Mouse (Mus musculus): ENCODE measurements around the gene Phf3. TPM values are rescaled to one million over a fixed set of nuclear protein-coding genes. Genes with fewer than 3 reads are reported as not detected.

Gene Phf3
- total and polyA plus RNA-seq, 2 experiments from 2014 or later: 17.7 to 30.6 TPM

- H3K27ac ChIP-seq (ENCODE audit: low read depth): no peak overlapping the region
- no peak for TF ChIP-seq EP300 (IDR thresholded peaks at IDR 0.05; ENCODE audit: low read depth)
- TF ChIP-seq CTCF (IDR thresholded peaks at IDR 0.05; ENCODE audit: low read depth): no peak
- H3K9ac ChIP-seq (replicated peaks; ENCODE audit: low read depth, low read length): no peak overlapping the region
- 91% methylated on average over 7 of the region's 7 CpGs for WGBS
- DNase-seq (ENCODE audit: low spot score): no peak
- H3K4me1 ChIP-seq (ENCODE audit: control insufficient read depth, insufficient read depth): no peaks in the 10 kb centered on the region
- no peak overlapping the region for H3K4me3 ChIP-seq (ENCODE audit: low read depth, low read length)
- no peak overlapping the region for H3K4me2 ChIP-seq (ENCODE audit: low read depth, low read length)
- no peak for ATAC-seq (ENCODE audit: insufficient read depth, low read depth)
- peaks cover 57% of the 10 kb centered on the region for H3K36me3 ChIP-seq (replicated peaks; ENCODE audit: control insufficient read depth, insufficient read depth, low read length)
- H3K9me3 ChIP-seq (replicated peaks; ENCODE audit: control insufficient read depth, low read length): no peaks in the 10 kb centered on the region
- H3K27me3 ChIP-seq (ENCODE audit: control insufficient read depth, insufficient read depth, low read length): no peaks in the 10 kb centered on the region
These were observed 68.8 kb downstream of the Phf3 start for GRCm38 (mm10) chr1:30804919-30805318.

DNA sequence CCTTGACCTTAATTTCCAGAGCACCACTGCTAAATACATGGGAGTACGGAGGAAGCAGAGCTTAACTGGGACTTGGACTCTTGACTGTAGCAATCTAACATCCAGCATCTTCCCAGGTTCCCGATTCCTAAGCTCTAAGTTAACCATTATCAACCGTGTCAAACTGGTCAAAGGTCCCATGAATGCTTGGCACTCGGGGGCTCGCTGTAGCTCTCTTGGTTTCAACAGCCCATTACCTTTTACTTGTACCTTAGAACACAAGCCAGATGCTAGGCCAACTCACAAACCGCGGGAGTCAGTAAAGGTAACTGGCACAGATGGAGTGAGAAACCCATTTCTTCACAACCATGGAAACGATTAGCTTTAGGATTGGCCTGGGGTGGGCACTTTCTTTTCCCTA is 71.8 kb downstream of the Phf3 start:
- 91% methylated on average over 8 of the region's 8 CpGs for WGBS
- no peak overlapping the region for H3K4me3 ChIP-seq (ENCODE audit: low read depth, low read length)
- no peak for ATAC-seq (ENCODE audit: insufficient read depth, low read depth)
- no peak overlapping the region for H3K27ac ChIP-seq (ENCODE audit: low read depth)
- H3K27me3 ChIP-seq (ENCODE audit: control insufficient read depth, insufficient read depth, low read length): no peaks in the 10 kb centered on the region
- no peak for DNase-seq (ENCODE audit: low spot score)
- TF ChIP-seq EP300 (IDR thresholded peaks at IDR 0.05; ENCODE audit: low read depth): no peak
- no peak for TF ChIP-seq CTCF (IDR thresholded peaks at IDR 0.05; ENCODE audit: low read depth)
- no peaks in the 10 kb centered on the region for H3K4me1 ChIP-seq (ENCODE audit: control insufficient read depth, insufficient read depth)
- no peak overlapping the region for H3K4me2 ChIP-seq (ENCODE audit: low read depth, low read length)
- no peak overlapping the region for H3K9ac ChIP-seq (replicated peaks; ENCODE audit: low read depth, low read length)
- peaks cover 35% of the 10 kb centered on the region for H3K36me3 ChIP-seq (replicated peaks; ENCODE audit: control insufficient read depth, insufficient read depth, low read length)
- H3K9me3 ChIP-seq (replicated peaks; ENCODE audit: control insufficient read depth, low read length): no peaks in the 10 kb centered on the region

GRCm38 (mm10) chr1:30799277-30799834 is 74.4 kb downstream of the Phf3 start:
- DNase-seq (ENCODE audit: low spot score) (no peak), ATAC-seq (ENCODE audit: insufficient read depth, low read depth) (no peak)
- Histone ChIP-seq H3K9me3 (replicated peaks; ENCODE audit: control insufficient read depth, low read length) (no peaks in the 10 kb centered on the region), H3K27ac (ENCODE audit: low read depth) (no peak overlapping the region), H3K9ac (replicated peaks; ENCODE audit: low read depth, low read length) (no peak overlapping the region), H3K27me3 (ENCODE audit: control insufficient read depth, insufficient read depth, low read length) (no peaks in the 10 kb centered on the region), H3K36me3 (replicated peaks; ENCODE audit: control insufficient read depth, insufficient read depth, low read length) (peaks cover 16% of the 10 kb centered on the region), H3K4me1 (ENCODE audit: control insufficient read depth, insufficient read depth) (no peaks in the 10 kb centered on the region), H3K4me3 (ENCODE audit: low read depth, low read length) (no peak overlapping the region), H3K4me2 (ENCODE audit: low read depth, low read length) (no peak overlapping the region)
- WGBS: 69% methylated on average over 6 of the region's 6 CpGs
- TF ChIP-seq EP300 (IDR thresholded peaks at IDR 0.05; ENCODE audit: low read depth) (no peak), CTCF (IDR thresholded peaks at IDR 0.05; ENCODE audit: low read depth) (no peak)

- Histone ChIP-seq H3K9ac (replicated peaks; ENCODE audit: low read depth, low read length) (no peak overlapping the region), H3K4me3 (ENCODE audit: low read depth, low read length) (no peak overlapping the region), H3K27me3 (ENCODE audit: control insufficient read depth, insufficient read depth, low read length) (no peaks in the 10 kb centered on the region), H3K9me3 (replicated peaks; ENCODE audit: control insufficient read depth, low read length) (0 out of 2 replicates have a peak, but pooled peaks cover 3% of the 10 kb centered on the region), H3K4me1 (ENCODE audit: control insufficient read depth, insufficient read depth) (no peaks in the 10 kb centered on the region), H3K27ac (ENCODE audit: low read depth) (no peak overlapping the region), H3K36me3 (replicated peaks; ENCODE audit: control insufficient read depth, insufficient read depth, low read length) (no peaks in the 10 kb centered on the region), H3K4me2 (ENCODE audit: low read depth, low read length) (no peak overlapping the region)
- ATAC-seq (ENCODE audit: insufficient read depth, low read depth) (no peak), DNase-seq (ENCODE audit: low spot score) (no peak)
- WGBS: 80% methylated on average over 5 of the region's 5 CpGs
- TF ChIP-seq CTCF (IDR thresholded peaks at IDR 0.05; ENCODE audit: low read depth) (no peak), EP300 (IDR thresholded peaks at IDR 0.05; ENCODE audit: low read depth) (no peak)
These were observed 79.1 kb downstream of the Phf3 start for GRCm38 (mm10) chr1:30794606-30795005.

DNA sequence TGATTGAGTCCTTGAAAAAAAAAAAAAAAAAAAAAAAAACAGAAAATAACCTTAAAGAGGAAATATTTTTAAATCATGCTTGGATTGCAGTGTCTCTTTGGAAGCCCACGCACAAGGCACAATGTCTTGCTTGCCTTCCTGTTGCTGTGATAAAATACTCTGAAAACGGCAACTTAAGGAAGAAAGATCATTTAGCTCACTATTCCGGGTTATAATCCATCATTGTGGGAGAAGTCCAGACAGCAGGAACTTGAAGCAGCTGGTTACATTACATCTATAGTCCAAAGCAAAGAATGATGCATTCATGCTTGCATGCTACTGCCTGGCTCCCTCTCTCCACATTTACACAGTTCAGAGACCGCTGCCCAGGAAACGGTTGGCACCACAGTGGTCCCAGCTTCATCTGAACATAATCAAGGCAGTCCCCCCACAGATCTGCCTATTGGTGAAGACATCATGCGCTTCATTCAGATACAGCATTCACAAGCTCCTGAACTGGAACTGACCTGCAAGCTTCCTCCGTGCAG is 80.3 kb downstream of the Phf3 start:
- Histone ChIP-seq H3K36me3 (replicated peaks; ENCODE audit: control insufficient read depth, insufficient read depth, low read length) (no peaks in the 10 kb centered on the region), H3K4me1 (ENCODE audit: control insufficient read depth, insufficient read depth) (no peaks in the 10 kb centered on the region; the same call in 1 of the 2 replicates), H3K9me3 (replicated peaks; ENCODE audit: control insufficient read depth, low read length) (0 out of 2 replicates have a peak, but pooled peaks cover 3% of the 10 kb centered on the region), H3K4me3 (ENCODE audit: low read depth, low read length) (no peak overlapping the region), H3K4me2 (ENCODE audit: low read depth, low read length) (no peak overlapping the region), H3K9ac (replicated peaks; ENCODE audit: low read depth, low read length) (no peak overlapping the region), H3K27ac (ENCODE audit: low read depth) (no peak overlapping the region), H3K27me3 (ENCODE audit: control insufficient read depth, insufficient read depth, low read length) (no peaks in the 10 kb centered on the region)
- DNase-seq (ENCODE audit: low spot score) (no peak), ATAC-seq (ENCODE audit: insufficient read depth, low read depth) (no peak)
- TF ChIP-seq EP300 (IDR thresholded peaks at IDR 0.05; ENCODE audit: low read depth): no peak
- TF ChIP-seq CTCF (IDR thresholded peaks at IDR 0.05; ENCODE audit: low read depth): no peak
- WGBS: 76% methylated on average over 7 of the region's 7 CpGs

- ATAC-seq (ENCODE audit: insufficient read depth, low read depth) (no peak), DNase-seq (ENCODE audit: low spot score) (no peak)
- H3K9me3 ChIP-seq (replicated peaks; ENCODE audit: control insufficient read depth, low read length): 0 out of 2 replicates have a peak, but pooled peaks cover 3% of the 10 kb centered on the region
- no peak overlapping the region for H3K4me2 ChIP-seq (ENCODE audit: low read depth, low read length)
- WGBS: 57% methylated on average over 5 of the region's 5 CpGs
- TF ChIP-seq CTCF (IDR thresholded peaks at IDR 0.05; ENCODE audit: low read depth) (no peak), EP300 (IDR thresholded peaks at IDR 0.05; ENCODE audit: low read depth) (no peak)
- H3K4me3 ChIP-seq (ENCODE audit: low read depth, low read length): no peak overlapping the region
- no peaks in the 10 kb centered on the region; the same call in 1 of the 2 replicates for H3K4me1 ChIP-seq (ENCODE audit: control insufficient read depth, insufficient read depth)
- H3K27ac ChIP-seq (ENCODE audit: low read depth): no peak overlapping the region
- no peaks in the 10 kb centered on the region for H3K27me3 ChIP-seq (ENCODE audit: control insufficient read depth, insufficient read depth, low read length)
- no peak overlapping the region for H3K9ac ChIP-seq (replicated peaks; ENCODE audit: low read depth, low read length)
- no peaks in the 10 kb centered on the region for H3K36me3 ChIP-seq (replicated peaks; ENCODE audit: control insufficient read depth, insufficient read depth, low read length)
These were observed 80.8 kb downstream of the Phf3 start for GRCm38 (mm10) chr1:30792935-30793334.

Measured in heart, postnatal 0 days (tissue).